Mouse (Mus musculus): ENCODE results near the gene Myo16.

The Myo16 gene

DNA sequence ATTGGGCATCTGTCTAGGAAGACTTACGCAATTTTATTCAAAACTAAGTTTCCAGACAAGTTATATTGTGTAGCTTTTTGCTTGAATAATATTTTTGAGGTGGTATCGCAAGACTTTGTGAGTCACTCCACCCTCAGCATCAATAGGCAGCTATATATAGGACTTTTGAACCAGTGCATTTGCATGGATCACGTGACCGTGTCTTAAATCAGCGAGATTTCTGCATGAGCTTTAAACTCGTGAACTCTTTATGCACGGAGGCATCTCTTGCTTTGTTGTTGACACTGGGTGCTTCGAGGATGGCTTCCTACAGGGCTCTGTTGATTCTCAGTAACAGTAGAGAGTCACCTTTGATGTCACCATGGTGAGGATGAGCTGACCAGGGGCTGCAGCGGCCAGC lies 262.2 kb downstream of the Myo16 start:
- no peak for DNase-seq

DNA sequence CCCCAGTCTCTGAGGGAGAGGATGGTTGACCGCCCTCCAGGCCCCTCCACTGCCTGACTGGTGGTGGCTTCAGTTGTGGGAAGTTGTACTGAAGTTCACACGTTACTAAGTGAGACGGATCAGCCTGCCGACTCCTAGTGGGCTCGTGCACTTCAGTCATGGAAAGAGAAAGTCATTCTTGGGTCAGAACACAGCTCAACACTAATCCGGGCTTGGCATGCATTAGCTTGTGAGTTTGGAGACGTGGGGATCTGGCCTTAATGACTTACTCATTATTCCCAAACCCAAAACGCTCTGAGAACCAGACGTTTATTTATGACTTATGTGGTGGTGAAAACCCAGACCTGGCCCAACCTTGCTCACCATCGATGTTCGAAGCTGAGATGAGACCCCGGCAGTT lies 263.1 kb downstream of the Myo16 start:
- no peak for DNase-seq

DNA sequence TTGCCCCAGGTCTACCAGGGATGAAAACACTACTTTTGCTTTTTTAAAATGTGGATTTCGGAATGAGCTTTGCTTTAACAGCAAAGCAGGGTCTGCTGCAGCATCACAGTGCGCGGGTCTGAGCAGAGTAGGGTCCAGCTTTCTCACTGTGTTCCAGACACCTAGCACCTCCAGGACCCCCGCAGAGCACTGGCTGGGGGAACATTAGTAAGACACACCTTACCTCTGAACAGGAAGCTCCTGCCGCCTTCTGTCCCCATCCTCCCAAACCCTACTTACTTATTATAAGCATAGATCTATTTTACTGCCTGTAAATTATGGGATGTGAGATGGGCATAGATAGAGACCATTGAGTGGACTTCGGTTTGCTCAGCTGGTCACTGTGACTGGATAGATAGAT lies 263.6 kb downstream of the Myo16 start:
- no peak for DNase-seq

DNA sequence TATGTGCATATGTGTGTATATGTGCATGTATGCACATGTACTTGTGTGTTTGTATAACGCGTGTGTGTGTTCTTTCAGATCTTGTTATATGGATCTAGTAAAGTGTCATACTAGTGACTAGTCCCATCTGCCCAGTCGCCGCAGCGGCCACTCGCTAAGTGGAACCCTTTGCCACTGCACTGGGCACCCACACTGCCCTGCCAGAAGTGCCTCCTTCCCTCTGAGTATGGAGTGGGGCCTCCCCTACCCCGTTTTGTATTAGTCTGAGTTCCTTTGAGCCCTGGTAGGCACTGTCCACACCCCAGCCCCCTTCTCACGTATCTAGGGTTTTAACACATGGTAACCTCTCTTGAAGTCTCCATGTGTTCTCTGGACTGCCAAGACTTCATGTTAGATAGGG lies 264.3 kb downstream of the Myo16 start:
- no peak for DNase-seq

DNA sequence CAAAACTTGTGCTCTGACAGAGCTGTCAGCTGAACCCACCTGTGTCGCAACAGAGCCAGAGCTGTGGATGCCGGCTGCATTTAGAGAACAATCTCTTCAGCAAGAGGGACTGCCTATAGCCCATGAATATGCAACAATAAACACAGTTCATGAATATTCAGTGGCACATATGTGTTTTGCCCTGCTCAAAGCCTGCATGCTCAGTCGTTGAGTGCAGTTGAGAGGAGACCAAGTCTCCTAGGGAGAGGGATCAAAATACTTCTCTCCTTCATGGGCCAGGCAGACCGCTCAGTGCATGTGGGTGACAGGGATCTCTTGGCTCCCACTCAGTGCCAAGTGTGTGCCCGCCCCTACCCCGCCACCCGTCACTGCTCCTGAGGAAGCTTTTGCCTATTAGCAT lies 265.3 kb downstream of the Myo16 start:
- no peak for DNase-seq

DNA sequence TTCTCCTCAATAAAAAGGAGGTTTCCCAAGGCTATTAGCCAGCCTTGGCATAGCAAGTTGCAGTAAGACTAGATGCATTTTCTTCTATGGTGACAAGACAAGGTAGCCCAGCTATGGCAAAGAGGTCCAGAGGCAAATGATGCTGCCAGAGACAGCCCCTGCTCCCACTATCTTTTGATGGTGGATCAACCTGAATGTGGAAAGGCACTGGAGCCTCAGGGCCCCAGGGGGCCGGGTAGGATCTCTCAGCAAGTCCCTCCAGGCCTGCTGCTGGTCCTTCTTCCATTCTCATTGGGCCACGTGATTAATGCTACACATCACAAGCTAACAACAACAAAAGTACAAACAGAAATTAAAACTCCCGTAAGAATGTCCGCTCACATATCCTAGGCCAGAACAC lies 266.0 kb downstream of the Myo16 start:
- no peak for DNase-seq

DNA sequence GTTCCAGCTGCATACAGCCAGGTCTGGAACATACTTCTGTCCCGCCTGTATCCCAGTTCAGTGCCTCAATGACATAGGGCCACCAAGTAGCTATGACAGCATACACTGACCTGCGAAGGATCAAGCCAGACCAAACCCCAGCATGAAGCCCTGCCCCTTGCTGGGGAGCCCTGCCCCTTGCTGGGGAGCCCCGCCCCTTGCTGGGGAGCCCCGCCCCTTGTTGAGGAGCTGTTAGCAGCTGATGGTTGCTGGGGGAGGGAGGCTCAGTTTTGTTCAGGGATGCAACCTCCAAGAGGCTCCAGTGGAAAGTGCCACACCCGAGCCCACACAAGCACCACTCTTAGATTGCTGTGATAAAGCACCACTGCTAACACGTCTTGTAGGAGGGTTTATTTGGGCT lies 266.8 kb downstream of the Myo16 start:
- no peak for DNase-seq

DNA sequence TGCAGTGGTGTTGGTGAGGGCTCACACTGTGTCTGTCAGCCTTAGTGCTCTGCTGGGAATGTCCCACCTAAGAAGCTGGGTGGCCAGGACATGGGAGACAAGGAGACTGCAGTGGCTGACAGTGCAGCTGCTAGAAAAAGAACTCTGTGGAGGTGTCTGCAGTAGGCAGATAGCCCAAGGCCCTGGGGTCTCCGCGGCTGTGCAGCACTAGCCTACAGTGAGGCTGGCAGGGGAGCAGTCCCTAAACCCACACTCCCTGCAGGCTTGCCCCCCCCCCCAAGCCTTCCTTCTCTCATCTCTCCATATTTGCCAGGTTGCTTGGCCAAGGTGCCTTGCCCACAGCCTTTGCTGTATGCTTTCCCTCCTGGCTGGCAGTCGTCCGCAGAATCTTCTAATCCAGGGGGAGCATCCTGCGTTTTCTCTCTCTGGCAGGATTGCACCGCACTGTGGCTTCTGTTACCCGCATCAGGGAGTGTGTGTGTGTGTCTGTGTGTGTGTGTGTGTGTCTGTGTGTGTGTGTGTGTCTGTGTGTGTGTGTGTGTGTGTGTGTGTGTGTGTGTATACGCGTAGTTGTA lies 267.9 kb downstream of the Myo16 start:
- DNase-seq: no peak

DNA sequence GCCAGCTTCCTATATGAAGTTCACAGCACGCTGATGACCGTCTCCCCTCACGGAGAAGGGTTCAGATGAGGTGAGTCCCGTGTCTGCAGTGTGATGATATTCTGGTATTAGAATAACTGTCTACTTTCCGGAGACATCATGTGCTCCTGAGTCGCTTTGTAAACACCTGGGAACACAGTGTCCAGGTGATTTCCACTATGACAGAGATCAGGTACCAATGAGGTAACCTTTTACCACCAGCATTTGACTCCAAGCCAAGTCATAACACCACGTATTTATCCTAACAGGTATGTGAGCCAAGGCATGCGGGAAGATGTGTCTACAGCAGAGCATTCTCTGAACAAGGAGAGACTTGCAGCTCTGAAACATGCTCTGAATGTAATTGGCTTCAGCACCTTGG lies 281.8 kb downstream of the Myo16 start:
- no peak for DNase-seq

DNA sequence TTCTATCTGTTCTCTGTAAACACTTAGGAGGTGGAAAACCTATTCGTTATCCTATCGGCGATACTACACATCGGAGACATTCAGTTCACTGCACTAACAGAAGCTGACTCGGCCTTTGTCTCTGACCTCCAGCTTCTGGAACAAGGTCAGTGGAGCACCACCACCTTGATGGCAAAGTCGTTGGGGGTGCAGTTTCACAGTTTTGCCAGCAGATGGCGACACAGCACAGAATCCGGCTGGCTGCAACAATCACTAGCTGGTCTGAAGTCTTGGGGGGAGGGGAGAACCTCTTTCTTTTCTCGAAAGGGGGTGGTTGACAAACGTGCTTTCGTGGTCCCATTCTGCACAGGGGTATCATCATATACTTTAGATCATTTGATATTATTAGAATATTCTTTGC lies 285.1 kb downstream of the Myo16 start:
- peak; percentile 19 to 45 for DNase-seq

DNA sequence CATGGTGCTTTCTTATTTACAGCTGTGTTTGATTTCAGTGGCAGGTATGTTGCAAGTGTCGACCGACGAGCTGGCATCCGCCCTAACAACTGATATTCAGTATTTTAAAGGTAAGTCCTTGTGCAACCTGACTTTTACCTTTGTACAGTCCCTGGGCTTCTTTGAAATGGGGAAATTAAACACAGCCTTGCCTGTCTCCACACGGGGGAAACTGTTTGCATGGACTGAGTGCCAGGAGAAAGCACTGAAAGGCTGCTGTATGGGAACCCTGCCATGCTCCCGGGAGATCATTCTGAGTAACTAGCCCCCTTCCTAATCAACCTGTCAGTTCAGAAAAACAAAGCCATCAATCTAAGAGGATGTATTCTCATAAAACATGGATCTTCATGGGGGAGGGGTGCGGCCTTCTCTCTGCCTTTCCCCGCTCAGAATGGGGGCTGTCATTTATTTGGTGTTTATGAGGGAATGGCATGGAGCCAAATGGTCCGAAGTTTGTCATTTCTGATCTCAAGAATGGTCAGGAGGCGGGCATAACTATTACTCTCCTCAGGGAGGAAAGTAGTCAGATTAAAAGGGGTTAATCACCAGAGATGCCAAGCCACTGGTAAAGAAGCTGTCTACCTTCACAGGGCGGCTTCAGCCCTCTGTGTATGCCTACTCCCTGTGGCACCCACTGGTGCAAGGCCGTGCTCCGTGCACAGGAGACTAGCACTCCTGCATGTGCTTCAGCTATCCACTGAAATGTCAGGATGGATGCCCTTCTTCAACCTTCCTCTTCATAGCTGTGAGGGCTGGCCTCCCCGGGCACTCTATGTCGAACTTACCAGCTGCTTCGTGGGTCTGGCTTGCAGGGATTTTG lies 286.1 kb downstream of the Myo16 start:
- DNase-seq: no peak

DNA sequence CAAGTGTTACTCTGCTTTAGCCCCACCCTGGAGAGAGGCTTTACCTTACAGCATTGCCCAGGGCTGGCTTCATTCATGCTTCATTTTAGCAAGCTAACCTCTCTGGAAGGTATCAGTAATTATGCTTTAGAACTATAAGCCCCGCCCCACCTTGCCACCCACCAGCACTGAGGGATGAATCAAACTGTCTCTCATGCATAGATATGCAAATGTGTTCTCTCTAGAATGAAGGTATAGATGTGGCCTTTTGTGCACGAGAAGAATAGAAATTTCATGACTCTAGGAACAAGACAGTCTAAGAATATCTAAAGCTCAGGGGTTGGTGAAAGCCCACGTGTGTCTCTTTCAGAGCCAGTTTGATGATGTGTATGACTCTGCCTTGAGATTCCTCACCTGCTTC lies 288.9 kb downstream of the Myo16 start:
- no peak for DNase-seq

DNA sequence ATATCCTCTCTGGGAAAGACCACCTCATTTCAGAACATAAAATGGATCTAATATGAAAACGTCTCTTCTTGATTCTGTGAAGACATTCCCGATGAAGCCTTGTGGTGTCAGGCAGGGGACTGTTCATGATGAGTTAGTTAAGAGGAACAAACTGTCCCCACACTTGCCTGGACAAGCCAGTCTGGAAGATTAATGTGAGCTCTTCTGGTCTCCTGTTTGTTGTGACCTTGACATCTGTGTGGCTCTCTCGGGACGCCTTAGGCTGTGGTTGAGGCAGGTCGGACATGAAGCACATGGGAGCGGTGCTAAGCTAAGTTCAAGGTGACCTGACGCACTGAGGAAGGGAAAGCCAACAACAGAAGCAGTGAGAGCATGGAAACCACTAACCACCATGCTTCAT lies 291.3 kb downstream of the Myo16 start:
- no peak for DNase-seq

DNA sequence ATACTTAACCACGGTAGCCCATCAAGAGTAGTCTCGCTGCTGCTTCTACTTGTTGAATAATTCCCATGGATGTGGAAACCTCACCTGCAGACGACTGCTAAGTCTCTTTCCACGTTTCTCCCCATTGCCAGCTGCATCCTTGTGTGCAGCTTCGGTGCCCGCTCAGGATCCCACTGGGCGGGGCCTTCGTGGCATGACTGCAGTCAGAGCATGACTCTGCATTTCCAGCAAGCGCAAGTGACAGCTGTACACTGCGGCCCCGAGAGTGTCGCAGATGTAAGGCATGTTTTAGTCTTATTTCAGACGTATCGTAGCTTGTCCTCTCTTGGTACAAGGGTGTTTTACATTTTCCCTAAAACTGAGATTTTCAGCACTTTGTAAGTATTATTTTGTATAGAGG lies 294.8 kb downstream of the Myo16 start:
- DNase-seq: no peak

DNA sequence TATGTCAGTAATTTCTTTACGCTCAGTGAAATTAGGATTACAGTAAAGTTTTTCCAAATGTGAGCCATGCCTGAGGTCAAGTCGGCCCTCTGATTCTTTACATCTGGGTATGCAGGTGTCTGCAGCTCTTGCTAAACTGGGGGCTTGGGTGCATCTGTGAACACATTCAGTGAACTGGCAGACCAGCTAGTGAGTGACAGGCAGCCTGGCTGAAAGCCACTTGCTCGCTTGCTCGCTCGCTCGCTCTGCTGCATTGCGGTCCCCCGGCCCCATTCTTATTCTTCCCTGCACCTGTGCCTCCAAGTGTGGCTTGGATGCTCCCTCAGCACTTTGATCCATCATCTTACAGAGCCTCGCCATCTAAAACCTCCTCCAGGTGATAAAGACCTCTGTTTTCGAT lies 299.3 kb downstream of the Myo16 start:
- no peak for DNase-seq

DNA sequence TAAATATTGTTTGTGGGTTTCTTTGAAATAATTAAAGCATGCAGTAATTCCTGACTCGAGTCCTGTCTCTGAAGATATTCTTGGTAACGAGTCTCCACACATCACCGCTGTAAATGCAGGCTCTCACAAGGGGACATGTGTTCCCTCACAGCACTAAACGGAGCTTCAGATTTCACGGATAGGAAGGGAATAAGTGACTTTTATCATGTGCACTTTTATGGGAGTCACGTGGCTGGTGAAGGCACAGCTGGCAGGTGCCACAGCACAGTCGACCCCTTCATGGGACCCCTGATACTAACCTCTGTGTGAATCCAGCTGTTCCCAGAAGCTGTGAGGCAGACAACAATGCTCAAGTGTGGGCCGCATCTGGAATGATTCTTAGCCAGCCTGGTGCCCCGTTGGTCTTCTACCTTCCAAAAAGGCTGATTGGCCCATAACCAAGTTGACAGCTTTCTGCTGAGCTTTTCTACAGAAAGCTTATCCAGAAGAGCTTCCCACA lies 304.5 kb downstream of the Myo16 start:
- DNase-seq: no peak

DNA sequence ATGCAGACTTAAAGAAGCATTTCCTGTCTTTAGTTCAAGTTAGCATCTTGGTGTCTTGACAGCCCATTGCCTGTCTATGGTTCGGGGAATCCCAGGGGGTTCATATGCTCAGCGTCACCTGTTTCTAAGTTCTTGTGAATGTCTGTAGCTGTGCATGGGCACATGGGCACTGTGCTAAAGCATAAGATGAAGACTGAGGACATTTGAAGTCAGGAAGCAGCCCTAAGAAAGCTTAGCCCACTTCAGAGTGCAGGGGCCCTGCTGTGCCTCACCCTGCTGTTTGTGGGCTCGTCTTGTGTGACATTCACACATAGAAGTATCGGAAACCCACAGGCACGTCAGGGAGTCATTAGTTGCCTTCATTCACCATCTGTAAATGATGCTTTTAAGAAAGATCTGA lies 308.6 kb downstream of the Myo16 start:
- DNase-seq: no peak

DNA sequence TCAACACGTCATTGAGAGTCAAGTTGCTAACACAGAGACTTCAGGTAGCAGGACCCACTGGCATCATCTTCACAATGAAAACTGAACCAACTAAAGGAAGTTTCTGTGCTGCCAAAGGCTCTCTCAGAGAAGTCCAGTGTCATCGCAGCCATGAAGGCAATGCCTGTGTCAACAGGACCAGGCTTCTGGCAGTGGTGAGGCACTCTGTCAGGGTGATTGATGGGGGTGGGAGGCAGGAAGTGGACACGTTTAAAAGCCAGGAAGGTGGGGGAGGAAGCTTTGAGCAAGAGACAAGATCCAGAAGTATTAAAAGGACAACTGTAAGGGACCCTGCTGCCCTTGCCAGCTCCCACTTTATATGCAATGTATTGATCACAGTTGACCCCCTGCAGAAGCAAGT lies 314.8 kb downstream of the Myo16 start:
- no peak for DNase-seq

DNA sequence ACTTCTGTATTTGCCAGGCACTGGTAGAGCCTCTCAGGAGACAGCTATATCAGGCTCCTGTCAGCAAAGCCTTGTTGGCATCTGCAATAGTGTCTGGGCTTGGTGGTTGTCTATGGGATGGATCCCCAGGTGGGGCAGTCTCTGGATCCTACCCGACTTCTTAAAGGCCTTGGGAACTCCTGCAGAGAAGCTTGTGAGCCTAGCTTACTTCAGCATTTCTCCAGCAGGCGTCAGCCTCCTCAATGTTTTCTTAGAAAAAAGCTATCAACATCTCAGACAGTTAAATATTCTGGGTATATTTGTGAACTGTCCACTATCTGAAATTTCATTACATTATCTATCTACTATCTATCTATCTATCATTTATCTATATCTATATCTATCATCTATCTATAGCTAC lies 315.9 kb downstream of the Myo16 start:
- no peak for DNase-seq

DNA sequence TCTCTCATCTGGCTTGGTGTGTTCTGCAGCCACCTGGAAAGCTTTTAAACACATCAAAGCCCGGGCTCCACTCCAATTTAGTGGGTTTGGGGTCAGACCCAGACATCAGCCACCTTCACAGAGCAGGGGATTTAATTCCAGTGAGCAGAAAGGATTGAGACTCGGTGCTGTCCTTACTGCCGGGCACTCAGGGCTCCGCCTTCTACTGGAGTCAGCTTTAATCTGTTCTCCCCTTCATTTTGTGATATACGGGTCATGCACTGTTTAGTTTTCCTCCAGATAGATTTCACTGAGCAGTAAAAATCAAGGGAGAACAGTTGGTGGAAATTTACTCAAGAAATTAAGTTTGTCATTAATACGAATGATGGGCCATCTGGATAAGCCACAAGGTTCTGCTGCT lies 316.6 kb downstream of the Myo16 start:
- no peak for DNase-seq

DNA sequence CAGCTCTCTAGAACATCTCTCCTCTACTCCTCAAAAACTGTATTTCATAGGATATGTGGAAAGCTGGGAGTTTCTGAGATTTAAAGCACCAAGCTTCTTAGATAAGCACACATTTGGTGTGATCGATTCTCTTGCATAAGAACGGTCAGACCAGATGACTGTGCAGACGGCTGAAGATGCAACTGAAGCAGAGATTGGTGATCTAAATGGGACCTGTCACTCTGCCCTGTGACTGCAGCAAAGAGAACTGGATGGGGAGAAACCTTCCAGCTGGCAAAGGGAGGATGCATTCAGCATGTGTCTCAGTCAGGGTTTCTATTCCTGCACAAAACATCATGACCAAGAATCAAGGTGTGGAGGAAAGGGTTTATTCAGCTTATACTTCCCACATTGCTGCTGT lies 318.7 kb downstream of the Myo16 start:
- DNase-seq: no peak

DNA sequence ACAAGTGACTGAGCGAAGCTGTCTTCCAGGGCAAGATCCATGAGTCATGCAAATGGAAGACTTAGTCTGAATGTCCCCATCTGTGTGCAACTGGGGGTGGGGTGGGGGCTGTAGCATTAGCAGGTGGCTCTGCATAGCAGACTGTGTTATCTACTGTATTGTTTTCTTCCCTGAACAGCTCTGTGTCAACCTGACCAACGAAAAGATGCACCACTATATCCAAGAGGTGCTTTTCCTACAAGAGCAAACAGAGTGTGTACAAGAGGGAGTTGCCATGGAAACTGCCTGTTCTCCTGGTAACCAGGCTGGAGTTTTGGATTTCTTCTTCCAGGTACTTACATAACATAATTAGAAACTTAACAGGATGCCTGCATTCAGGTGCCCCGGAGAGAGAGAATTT lies 320.7 kb downstream of the Myo16 start:
- DNase-seq: no peak

DNA sequence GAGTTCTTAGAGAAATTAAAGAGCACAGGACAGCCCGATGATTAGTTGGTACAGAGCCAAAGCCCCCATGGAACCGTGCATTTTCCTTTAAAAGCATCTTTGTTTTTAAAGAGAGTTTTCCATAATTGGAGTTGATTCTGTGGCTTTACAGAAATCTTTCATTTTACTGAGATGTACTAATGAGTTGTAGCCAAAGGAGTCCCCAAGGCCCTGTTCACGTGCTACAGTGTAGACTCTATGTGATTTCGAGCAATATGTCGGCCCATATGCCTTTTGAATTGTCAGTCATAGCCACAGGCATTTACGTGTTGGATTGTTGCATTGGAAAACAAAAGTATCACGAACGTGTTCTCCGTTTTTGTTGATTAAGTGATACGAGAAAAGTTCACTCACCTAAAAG lies 325.3 kb downstream of the Myo16 start:
- no peak for DNase-seq

DNA sequence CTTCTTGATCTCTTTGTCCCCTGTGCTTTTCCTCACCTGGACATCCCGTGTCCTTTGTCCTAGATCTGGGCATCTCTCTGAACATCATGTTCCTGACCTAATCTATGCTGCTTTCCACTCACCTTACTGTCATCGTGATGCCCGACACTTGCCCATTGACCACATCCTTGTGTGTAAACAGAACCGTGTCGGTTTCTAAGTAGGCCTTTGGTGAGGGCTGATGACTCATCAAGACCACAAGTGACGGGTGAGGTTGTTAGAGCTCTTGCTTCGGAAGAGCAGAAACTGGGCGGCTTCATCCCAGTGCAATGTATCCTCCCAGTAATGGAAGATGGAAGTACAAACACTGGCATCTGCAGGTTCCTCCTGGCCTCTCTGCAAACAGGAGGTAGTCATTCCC lies 327.1 kb downstream of the Myo16 start:
- no peak for DNase-seq

DNA sequence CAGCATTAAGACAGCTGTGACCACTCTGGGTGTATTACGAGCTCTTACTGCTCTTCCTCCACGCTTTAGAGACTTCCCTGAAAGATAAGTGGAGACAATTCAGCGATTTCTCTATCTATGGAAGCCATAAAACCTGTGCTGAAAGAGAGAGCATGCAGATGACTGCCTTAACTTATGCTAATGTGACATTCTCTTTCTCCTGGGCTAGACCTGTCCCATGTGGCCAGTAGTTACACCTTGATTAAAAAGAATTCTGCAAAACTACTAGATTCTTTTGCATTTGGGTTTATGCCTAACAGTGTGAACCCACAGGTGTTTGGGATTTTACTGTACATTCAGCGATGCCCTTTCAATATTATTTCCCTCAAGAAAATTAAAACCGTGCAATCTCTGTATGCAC lies 328.4 kb downstream of the Myo16 start:
- DNase-seq: no peak

Data from spleen, adult 18-20 months (tissue).